17 mouse cellular contexts compared by ENCODE assay signal in the genomic region with DNA sequence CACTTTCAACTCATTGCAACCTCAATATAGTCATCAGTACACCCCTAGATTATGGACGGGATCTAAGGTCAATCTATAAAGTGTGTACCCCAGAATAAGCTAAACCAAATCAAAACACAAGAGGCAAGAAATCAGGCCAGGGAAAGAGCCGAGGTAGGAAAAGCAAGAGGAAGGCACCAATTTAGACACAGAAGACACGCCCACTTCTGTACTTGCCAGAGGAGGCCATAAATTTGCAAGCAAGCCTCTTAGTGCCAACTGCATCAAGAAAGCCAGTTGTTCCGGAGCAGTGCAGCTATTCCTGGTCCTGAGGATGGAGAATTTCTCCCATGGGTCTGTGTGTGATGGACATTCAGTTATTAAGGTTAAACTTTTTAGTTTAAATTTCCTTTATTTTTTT.
A peak's percentile ranks its signal among the peaks of the same experiment; 100 is the strongest.
DNase-seq lines count a peak whose midpoint lies in the region; ATAC-seq lines count a peak whose summit lies in the region.
"Had no signal": no experiment of that assay in that cellular context is flagged by ENCODE, and none has a peak within 500 bp of the region (broad histone marks: within the 10 kb centered on the region; RNA-seq: fewer than 3 reads in every experiment).

No protein-coding gene starts in this region.

- H3K27ac ChIP-seq in hindbrain, embryonic 13.5 days, result no peak overlapping the region
- H3K27ac ChIP-seq: forebrain, embryonic 13.5 days; kidney, embryonic 15.5 days had no signal

- no peak for DNase-seq in frontal cortex, postnatal 10 days (ENCODE audit: low spot score in 2 of 2)
- DNase-seq in heart, adult 11 months, result peak; percentile 39
- no peak for DNase-seq in heart, postnatal 36 days
- DNase-seq in adipocyte (ENCODE audit: low spot score), result peak; percentile 36
- peak; percentile 46 for DNase-seq in brain, adult 2 months (ENCODE audit: low read depth, low spot score)
- DNase-seq: adrenal gland, postnatal 14 days; cerebellum, adult 2 months; cerebellum, postnatal 10 days; forebrain, postnatal 0 days had no signal

- H3K27me3 ChIP-seq in hindbrain, embryonic 13.5 days, result no peaks in the 10 kb centered on the region
- H3K27me3 ChIP-seq: forebrain, embryonic 13.5 days; heart, embryonic 12.5 days; kidney, embryonic 15.5 days had no signal

- H3K9me3 ChIP-seq in hindbrain, embryonic 13.5 days, result no peaks in the 10 kb centered on the region
- H3K9me3 ChIP-seq: forebrain, embryonic 13.5 days; heart, embryonic 12.5 days; kidney, embryonic 15.5 days had no signal

- peak; percentile 68 for ATAC-seq in frontal cortex, adult (ENCODE audit: low TSS enrichment)
- no peak for ATAC-seq in hindbrain, embryonic 13.5 days (ENCODE audit: low FRiP score)
- ATAC-seq: forebrain, embryonic 13.5 days; forebrain, postnatal 0 days; hindbrain, embryonic 16.5 days; inflammation-experienced regulatory T-cells, adult 6 months; intestine, postnatal 0 days had no signal

- intact Hi-C loops in heart, postnatal 36 days (cut with DNase I), result no loop called here

- no peak overlapping the region for H3K4me3 ChIP-seq in hindbrain, embryonic 13.5 days
- H3K4me3 ChIP-seq: forebrain, embryonic 13.5 days; heart, embryonic 12.5 days; kidney, embryonic 15.5 days had no signal

- H3K4me1 ChIP-seq in hindbrain, embryonic 13.5 days (replicated peaks), result no peaks in the 10 kb centered on the region
- H3K4me1 ChIP-seq: heart, embryonic 12.5 days; kidney, embryonic 15.5 days had no signal

- 85% methylated on average over 4 of the region's 4 CpGs for WGBS in hindbrain, embryonic 13.5 days

- no peaks in the 10 kb centered on the region for H3K36me3 ChIP-seq in hindbrain, embryonic 13.5 days
- H3K36me3 ChIP-seq: heart, embryonic 12.5 days; kidney, embryonic 15.5 days had no signal

- no peak overlapping the region for H3K9ac ChIP-seq in hindbrain, embryonic 13.5 days
- H3K9ac ChIP-seq: forebrain, embryonic 13.5 days; forebrain, postnatal 0 days; heart, embryonic 12.5 days; kidney, embryonic 15.5 days had no signal

- no peak overlapping the region for H3K4me2 ChIP-seq in hindbrain, embryonic 13.5 days
- H3K4me2 ChIP-seq: forebrain, embryonic 13.5 days; heart, embryonic 12.5 days; kidney, embryonic 15.5 days had no signal

Comparison
In these comparisons a context has a peak if more than half of its experiments do, and no peak if none do; other contexts are left out.
1. DNase-seq: peak in heart, adult 11 months (single experiment), adipocyte (single experiment) and brain, adult 2 months (single experiment); none in frontal cortex, postnatal 10 days (0 of 2) and heart, postnatal 36 days (0 of 2).